Mouse (Mus musculus): ENCODE results near the gene Ubash3b.

GRCm38 (mm10) chr9:41182550-41182949, 21.1 kb upstream of the Ubash3b start:
- TF ChIP-seq CTCF (IDR thresholded peaks at IDR 0.05; ENCODE audit: control insufficient read depth, insufficient read depth, insufficient read length) (peak; percentile 21), USF1 (IDR thresholded peaks at IDR 0.05; ENCODE audit: low read depth) (no peak), FOSL1 (IDR thresholded peaks at IDR 0.05; ENCODE audit: insufficient read depth, low read length, poor library complexity, severe bottlenecking) (no peak)
